Mouse (Mus musculus): ENCODE measurements around the gene Gm5678.
A peak's percentile ranks its signal among the peaks of the same experiment; 100 is the strongest.
"Not testable (repeated sequence)": the region's sequence is repeated elsewhere in the genome, so short reads cannot be mapped to it uniquely, and the experiment has no call there.

The Gm5678 gene

GRCm38 (mm10) chr16:93607669-93608101 is 20.2 kb upstream of the Gm5678 start:
- DNase-seq (ENCODE audit: low spot score in 2 of 2), result peak in 1 of 2 experiments; percentile 79

DNA sequence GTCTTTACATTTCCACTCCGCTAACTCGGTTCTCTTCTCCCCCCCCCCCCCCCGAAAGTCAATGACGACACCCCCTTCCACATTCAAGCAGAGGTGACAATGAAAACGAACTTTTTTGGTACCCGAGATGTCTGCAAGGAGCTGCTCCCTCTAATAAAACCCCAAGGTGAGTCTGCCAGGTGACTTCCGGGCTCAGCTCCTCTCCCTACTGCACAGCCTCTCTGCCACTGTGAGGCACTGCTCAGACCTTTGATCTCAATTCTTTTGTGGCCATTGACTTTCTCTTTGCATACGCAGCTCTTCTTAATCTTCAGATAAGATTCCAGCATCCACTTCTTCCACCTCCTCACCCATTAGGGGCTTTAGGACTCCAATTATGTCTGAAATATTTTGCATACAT is 19.2 kb upstream of the Gm5678 start:
- no peak for DNase-seq (ENCODE audit: low spot score in 2 of 2)

DNA sequence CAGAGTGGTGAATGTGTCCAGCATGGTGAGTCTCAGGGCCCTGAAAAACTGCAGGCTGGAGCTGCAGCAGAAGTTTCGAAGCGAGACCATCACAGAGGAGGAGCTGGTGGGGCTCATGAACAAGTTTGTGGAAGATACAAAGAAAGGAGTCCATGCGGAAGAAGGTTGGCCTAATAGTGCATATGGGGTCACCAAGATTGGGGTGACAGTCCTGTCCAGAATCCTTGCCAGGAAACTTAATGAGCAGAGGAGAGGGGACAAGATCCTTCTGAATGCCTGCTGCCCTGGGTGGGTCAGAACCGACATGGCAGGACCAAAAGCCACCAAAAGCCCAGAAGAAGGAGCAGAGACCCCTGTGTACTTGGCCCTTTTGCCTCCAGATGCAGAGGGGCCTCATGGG is 18.1 kb upstream of the Gm5678 start:
- no peak for DNase-seq (ENCODE audit: low spot score in 2 of 2)

GRCm38 (mm10) chr16:93610961-93611360 is 16.9 kb upstream of the Gm5678 start:
- DNase-seq (ENCODE audit: low spot score in 2 of 2), result no peak

DNA sequence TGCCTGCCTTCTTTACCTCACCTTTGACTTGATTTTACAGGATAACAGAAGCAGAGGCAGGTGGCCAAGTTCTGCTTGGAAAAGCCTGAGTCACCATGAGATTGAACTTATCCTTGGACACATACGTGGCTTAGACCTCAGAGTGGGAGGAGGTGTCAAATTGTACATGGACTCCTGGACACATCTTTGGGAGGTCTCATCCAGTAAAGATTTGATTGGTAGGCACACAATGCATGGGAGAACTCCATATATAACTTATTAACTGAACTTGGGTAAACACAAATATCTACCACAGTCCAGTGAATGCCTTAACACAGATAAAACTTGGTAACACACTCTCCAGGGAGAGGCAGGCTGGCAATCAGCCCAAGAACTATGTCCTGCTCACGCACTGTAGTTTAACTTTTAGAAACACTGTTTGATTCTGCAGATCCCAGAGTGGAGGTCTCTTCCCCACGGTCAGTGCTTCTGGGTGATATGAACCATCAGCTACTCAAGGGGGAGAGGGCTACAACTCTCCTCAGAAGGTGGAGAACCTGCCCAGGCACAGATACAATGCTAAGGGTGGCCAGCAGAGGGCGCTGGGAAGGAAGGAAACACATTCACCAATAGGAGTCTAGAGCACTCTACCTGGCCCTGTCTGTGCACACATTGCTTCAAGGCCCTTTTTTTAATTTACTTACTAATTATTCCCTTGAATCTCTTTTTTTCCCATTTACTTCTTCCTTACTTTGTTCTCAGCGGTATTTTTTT is 12.6 kb upstream of the Gm5678 start:
- DNase-seq (ENCODE audit: low spot score in 2 of 2), result peak in 1 of 2 experiments; percentile 66

DNA sequence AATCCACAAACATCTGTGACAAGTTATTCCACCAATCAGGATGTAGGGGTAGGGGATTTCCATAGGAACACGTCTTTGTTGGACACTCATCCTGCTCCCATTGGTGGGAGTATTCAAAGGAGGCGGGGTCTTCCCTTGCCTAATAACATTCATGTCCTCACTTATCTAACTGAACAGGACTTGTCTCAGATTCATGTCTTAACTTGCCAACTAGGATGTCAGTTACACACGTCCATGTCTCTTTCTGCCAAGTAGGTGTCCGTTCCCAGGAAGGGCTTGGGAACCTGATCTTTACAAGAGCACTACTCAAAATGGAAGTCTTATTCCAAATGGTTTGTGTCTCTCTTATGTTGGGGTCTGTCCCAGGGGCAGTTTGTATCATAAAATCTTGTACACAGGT is 4.1 kb upstream of the Gm5678 start:
- not testable (repeated sequence) for DNase-seq (ENCODE audit: low spot score in 2 of 2)

DNA sequence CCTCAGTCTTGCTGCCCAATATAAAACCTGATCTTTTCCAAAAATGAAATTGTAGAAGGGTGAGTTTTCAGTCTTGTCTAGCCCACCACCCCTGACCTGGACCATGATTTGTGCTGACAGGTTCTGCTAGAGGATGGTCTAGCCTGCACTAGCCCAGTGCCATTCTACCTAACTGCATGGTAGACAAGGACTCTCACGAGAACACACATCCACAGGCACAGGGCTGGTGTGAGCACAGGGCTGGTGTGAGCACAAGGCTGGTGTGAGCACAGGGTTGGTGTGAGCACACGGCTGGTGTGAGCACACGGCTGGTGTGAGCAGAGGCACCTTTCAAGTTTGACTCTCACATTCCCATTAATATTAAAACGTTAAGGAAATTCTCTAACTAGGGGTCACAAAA is 3.2 kb upstream of the Gm5678 start:
- DNase-seq (ENCODE audit: low spot score in 2 of 2), result no peak

- peak in 1 of 2 experiments; percentile 16 for DNase-seq (ENCODE audit: low spot score in 2 of 2)
Measured at GRCm38 (mm10) chr16:93626745-93627144, 1.2 kb upstream of the Gm5678 start.

GRCm38 (mm10) chr16:93644006-93644405 is 16.1 kb downstream of the Gm5678 start:
- no peak for DNase-seq (ENCODE audit: low spot score in 2 of 2)

- DNase-seq (ENCODE audit: low spot score in 2 of 2), result no peak
Measured at GRCm38 (mm10) chr16:93648441-93649183, 20.7 kb downstream of the Gm5678 start.

DNA sequence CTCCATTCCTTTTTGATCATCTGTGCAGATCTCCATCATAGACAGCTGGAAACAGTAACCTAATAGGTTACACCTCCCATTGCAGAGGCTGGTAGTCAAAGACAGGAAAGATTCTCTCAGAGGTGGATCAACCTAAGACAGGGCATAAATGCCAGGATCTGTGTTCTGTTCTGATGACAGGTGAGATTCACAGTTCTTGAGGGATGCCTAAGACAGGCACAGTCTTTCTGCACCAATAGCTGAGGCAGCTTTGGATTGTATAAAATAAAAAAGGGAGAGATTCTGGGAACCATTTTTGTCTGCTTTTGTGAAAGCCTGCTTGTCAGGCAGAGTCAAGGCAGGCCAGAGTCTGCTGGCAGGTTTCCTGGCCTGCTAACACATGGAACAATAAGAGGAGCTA is 40.1 kb downstream of the Gm5678 start:
- DNase-seq (ENCODE audit: low spot score in 2 of 2), result no peak

DNA sequence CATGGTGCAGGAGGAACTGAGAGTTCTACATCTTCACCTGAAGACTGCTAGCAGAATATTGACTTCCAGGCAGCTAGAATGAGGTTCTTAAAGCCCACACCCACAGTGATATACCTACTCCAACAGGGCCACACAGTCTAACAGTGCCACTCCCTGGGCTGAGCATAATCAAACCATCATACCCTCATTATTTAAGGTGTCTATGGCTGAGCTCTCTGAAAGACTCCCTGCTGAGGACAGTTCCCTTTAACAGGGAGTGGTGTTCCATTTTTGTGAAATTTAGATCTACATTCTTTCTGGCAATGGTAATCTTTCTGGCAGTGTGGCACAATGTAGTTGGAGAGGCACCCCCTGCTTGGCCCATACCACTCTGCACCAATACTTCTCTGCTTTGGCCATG is 41.6 kb downstream of the Gm5678 start:
- no peak for DNase-seq (ENCODE audit: low spot score in 2 of 2)

DNA sequence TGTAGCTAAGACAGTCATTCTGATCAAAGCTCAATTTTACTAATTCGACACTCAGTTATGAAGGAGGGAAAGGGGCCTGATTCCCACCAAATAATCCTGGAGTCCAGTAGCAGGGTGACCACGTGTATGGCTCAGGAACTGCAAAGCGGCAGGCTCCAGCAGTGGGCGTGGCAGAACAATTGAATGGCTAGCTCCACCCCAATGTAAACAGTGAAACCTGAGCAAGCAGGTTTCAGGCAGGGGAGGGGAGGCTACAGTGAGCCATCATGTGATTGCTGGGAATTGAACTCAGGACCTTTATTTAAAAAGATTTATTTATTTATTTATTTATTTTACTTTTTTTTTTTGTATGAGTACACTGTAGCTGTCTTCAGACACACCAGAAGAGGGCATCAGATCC is 42.6 kb downstream of the Gm5678 start:
- not testable (repeated sequence) for DNase-seq (ENCODE audit: low spot score in 2 of 2)

DNA sequence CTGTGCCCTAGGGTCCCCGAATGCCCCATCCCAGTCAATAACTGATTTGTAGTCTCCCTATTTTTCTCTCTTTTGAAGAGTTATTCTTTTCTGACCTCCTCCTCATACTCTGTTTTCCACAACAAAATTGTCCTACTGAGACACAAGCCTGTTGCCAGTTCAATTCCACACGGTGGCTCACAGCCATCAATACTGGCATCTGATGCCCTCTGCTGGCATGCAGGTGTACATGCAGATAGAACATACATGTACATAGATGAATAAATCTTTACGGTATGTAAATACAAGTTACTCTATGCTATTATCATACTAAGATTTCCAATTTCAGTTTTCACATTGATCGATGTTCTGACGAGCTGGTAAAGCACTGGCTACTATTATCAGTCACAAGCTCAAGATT is 43.2 kb downstream of the Gm5678 start:
- DNase-seq (ENCODE audit: low spot score in 2 of 2), result no peak

- no peak for DNase-seq (ENCODE audit: low spot score in 2 of 2)
Measured at GRCm38 (mm10) chr16:93676376-93676775, 48.5 kb downstream of the Gm5678 start.

- DNase-seq (ENCODE audit: low spot score in 2 of 2), result no peak
Measured at GRCm38 (mm10) chr16:93678206-93678605, 50.3 kb downstream of the Gm5678 start.

GRCm38 (mm10) chr16:93679165-93679564 is 51.3 kb downstream of the Gm5678 start:
- peak in 1 of 2 experiments; percentile 64 for DNase-seq (ENCODE audit: low spot score in 2 of 2)

Data from left cerebral cortex, adult 9 months (tissue).